Mouse (Mus musculus) C2C12 (cell line): ENCODE measurements around the gene Nav1. TPM values are rescaled to one million over a fixed set of nuclear protein-coding genes. Genes with fewer than 3 reads are reported as not detected.

ENCODE experiments used
- H3K27me3 ChIP-seq: one replicate; pipeline ENCODE4 v1.6.1; 2011; ENCODE audit not compliant: control insufficient read depth, insufficient read depth, insufficient read length
- H3K36me3 ChIP-seq: one replicate; pipeline ENCODE4 v1.6.1; 2011; ENCODE audit not compliant: control insufficient read depth, insufficient read depth
- H3K4me3 ChIP-seq: one replicate; pipeline ENCODE4 v1.5.1; 2011; ENCODE audit warnings: mild to moderate bottlenecking, control low read depth; ENCODE audit not compliant: poor library complexity, insufficient read depth, severe bottlenecking
- H3K79me2 ChIP-seq: one replicate; pipeline ENCODE4 v1.6.1; 2011; ENCODE audit not compliant: control insufficient read depth, insufficient read depth
- H3K79me3 ChIP-seq: one replicate; pipeline ENCODE4 v1.6.1; 2011; ENCODE audit warnings: low read depth, control low read depth
- H3ac ChIP-seq: one replicate; pipeline ENCODE3; 2011; ENCODE audit warnings: low read depth; ENCODE audit not compliant: control insufficient read depth, insufficient read length
- CEBPB ChIP-seq: IDR thresholded peaks from one replicate; pipeline ENCODE4 v1.6.1; 2011; ENCODE audit warnings: low read depth, mild to moderate bottlenecking, control low read depth, moderate library complexity
- CTCF ChIP-seq: IDR thresholded peaks from one replicate; pipeline ENCODE4 v1.5.1; 2011; ENCODE audit not compliant: control insufficient read depth, insufficient read depth, insufficient read length
- FOSL1 ChIP-seq: IDR thresholded peaks from one replicate; pipeline ENCODE4 v1.8.0; 2011; ENCODE audit warnings: mild to moderate bottlenecking, low read length; ENCODE audit not compliant: poor library complexity, insufficient read depth, severe bottlenecking
- MAX ChIP-seq: IDR thresholded peaks from one replicate; pipeline ENCODE4 v1.6.1; 2011; ENCODE audit warnings: mild to moderate bottlenecking, control low read depth
- MYOD1 ChIP-seq: IDR thresholded peaks from one replicate; pipeline ENCODE4 v1.6.1; 2011; ENCODE audit warnings: low read depth; ENCODE audit not compliant: control insufficient read depth, insufficient read length
- MYOG ChIP-seq: IDR thresholded peaks from one replicate; pipeline ENCODE4 v1.6.1; 2011; ENCODE audit not compliant: control insufficient read depth, insufficient read length; ENCODE audit errors: extremely low read depth
- USF1 ChIP-seq: IDR thresholded peaks from one replicate; pipeline ENCODE4 v1.6.1; 2011; ENCODE audit warnings: low read depth, mild to moderate bottlenecking, control low read depth, moderate library complexity
- polyA plus RNA-seq: library from polyadenylated mRNA; unstranded; fragments of >200 nt; fragmentation: generic; extraction: Trizol; gene quantifications from one replicate; pipeline ENCODE4 v1.2.1, GENCODE M21; 2012; ENCODE audit warnings: missing spikeins

Gene Nav1
- polyA plus RNA-seq, 1 experiment, result 22.2 TPM

DNA sequence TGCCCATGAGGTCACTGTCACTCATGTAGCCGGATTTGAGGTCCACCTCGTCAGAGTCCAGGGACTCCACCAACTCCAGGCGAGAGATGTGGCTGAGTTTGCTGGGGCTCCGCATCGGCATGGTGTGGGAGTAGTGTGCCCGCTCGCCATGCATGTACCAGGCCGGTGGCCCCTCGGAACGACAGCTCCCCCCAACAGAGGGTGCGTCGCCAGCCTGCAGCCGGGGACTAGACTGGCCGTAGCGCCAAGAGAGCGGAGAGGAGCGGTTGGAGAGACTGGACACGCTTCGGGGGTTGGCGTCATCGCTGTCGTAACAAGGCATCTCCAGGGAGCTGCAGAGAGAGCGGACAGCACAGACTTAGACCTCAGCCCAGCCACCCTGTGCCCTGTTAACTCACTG lies 74.7 kb downstream of the Nav1 start:
- Histone ChIP-seq H3K79me2 (peaks cover 21% of the 10 kb centered on the region), H3K4me3 (no peak overlapping the region), H3K79me3 (peaks cover 5% of the 10 kb centered on the region), H3ac (no peak overlapping the region), H3K36me3 (peaks cover 45% of the 10 kb centered on the region), H3K27me3 (no peaks in the 10 kb centered on the region)
- TF ChIP-seq FOSL1, result no peak

DNA sequence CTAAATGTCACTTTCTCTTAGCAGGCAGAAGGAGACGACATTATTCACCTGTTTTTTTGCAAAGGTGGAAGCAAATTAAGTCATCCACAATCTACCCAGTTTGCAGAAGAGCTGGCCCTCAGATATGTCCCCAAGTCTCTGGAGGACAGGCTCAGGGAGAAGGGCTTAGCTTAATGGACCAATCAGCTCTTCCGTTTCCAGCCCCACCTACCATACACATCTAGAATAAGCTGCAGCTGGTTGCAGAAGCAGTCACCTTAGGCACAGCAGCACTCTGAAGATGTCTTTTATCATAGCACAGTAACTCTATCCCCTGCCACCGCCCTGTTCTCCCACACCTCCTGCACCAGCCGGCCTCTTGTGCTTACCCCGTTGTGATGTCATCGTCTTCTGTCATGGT lies 75.1 kb downstream of the Nav1 start:
- peaks cover 42% of the 10 kb centered on the region for H3K36me3 ChIP-seq
- TF ChIP-seq USF1, result no peak
- no peak for TF ChIP-seq CTCF
- no peak for TF ChIP-seq FOSL1
- no peak for TF ChIP-seq CEBPB
- TF ChIP-seq MYOG, result no peak
- TF ChIP-seq MYOD1, result no peak
- TF ChIP-seq MAX, result no peak
- H3K27me3 ChIP-seq, result no peaks in the 10 kb centered on the region
- H3K79me2 ChIP-seq, result peaks cover 17% of the 10 kb centered on the region
- H3ac ChIP-seq, result no peak overlapping the region
- H3K79me3 ChIP-seq, result peaks cover 5% of the 10 kb centered on the region
- no peak overlapping the region for H3K4me3 ChIP-seq

DNA sequence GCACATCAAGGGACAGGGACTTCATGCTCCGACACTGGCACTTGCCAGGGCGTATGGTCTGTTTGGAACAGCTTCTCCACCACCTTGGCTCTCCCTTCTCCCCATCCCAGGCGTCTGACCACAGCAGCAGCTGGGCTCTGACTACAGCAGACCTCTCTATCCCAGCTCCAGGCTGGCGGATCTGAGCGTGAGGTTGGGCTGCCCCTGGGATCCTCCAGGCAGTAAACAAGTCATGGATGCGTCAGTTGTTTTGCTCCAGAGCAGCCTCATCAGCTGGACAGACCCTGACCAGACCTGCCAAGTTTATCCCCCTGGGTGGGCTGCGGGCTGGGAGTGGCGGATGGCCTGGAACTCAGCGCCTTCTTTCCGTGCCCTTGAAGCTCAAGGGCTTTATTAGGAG lies 76.0 kb downstream of the Nav1 start:
- Histone ChIP-seq H3K36me3 (peaks cover 36% of the 10 kb centered on the region), H3K79me3 (peaks cover 5% of the 10 kb centered on the region), H3K79me2 (peaks cover 15% of the 10 kb centered on the region), H3ac (no peak overlapping the region), H3K27me3 (no peaks in the 10 kb centered on the region), H3K4me3 (no peak overlapping the region)
- TF ChIP-seq FOSL1 (no peak), USF1 (no peak), MYOD1 (no peak), CEBPB (no peak), CTCF (no peak), MAX (no peak), MYOG (no peak)

DNA sequence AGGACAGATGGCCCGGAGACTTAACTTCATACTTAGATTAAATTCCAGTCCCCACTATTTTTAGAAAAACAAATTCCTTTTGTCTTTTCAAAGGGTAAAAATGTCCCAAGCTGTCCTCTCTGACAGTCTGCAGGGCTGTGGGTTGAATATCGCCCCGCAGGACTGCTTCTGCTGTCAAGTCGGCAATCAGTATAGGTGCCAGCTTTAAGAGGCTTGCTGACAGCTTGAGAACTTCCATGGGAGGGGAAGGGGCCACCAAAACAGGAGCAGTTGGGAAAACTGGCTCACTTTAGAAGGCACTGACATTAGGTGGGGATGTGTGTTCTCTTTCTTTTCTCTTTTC lies 82.6 kb downstream of the Nav1 start:
- Histone ChIP-seq H3K36me3 (peaks cover 12% of the 10 kb centered on the region), H3K27me3 (no peaks in the 10 kb centered on the region), H3K4me3 (no peak overlapping the region), H3ac (no peak overlapping the region), H3K79me3 (peaks cover 6% of the 10 kb centered on the region), H3K79me2 (peaks cover 8% of the 10 kb centered on the region)
- TF ChIP-seq FOSL1 (no peak), USF1 (no peak), MYOG (no peak), CTCF (no peak), CEBPB (no peak), MAX (no peak), MYOD1 (no peak)

DNA sequence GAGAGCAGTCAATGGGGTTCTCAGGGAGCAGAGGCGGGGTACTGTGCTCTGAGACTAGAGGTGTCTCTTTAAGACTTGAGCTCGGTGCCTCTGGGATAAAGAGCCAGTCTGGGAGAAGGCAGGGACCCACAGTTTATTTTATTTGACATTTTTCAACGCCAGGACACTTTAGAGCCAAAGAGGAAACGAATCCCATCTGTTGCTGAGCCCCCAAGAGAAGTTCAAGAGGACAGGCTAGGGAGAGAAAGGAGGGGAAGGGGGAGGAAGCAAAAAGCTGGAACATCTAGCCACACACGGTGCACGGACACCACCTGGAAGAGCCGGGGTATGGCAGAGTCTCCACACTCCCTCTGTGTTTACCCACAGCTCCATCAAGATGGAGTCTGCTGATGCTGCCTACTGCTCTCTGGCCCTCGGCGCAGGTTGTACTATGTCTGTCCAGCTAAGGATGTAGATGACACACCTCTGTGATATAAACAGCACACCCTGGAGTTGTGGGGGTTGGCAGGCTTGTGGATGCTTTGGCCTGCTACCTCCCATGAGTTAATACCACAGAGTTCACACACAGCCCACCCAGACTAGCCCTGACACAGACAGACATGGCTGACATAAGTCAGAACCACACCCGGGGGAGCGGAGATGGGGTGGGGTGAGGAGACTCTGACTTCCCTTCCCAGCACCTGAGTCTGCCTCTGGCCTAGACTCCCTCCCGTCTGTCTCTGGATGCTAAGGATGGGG lies 83.1 kb downstream of the Nav1 start:
- Histone ChIP-seq H3K27me3 (no peaks in the 10 kb centered on the region), H3K4me3 (no peak overlapping the region), H3ac (no peak overlapping the region), H3K36me3 (peaks cover 12% of the 10 kb centered on the region), H3K79me3 (peaks cover 7% of the 10 kb centered on the region), H3K79me2 (peaks cover 8% of the 10 kb centered on the region)
- TF ChIP-seq MYOD1, result no peak
- no peak for TF ChIP-seq USF1
- no peak for TF ChIP-seq MYOG
- TF ChIP-seq CTCF, result no peak
- TF ChIP-seq MAX, result no peak
- no peak for TF ChIP-seq FOSL1
- no peak for TF ChIP-seq CEBPB

DNA sequence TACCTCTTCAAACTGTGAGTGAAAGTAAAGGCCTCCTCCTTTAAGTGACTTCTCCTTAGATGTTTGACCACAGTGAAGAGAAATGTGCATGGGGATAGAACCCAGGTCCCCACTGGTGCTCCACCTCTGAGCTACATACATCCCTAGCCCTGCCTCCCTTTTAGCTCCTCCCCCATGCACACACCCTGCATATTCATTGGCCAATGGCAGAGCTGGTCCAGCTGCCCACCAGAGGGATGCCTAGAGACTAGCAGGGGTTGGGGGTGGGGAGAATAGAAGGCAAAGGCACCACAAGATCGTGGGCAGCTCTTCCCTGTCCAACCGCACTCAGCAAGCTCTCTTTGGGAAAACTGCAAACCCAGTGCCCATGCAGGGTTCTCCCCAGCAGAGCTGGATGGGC lies 83.8 kb downstream of the Nav1 start:
- Histone ChIP-seq H3K79me3 (peaks cover 7% of the 10 kb centered on the region), H3K36me3 (peaks cover 8% of the 10 kb centered on the region), H3ac (no peak overlapping the region), H3K79me2 (peaks cover 8% of the 10 kb centered on the region), H3K27me3 (no peaks in the 10 kb centered on the region), H3K4me3 (no peak overlapping the region)
- no peak for TF ChIP-seq CTCF
- TF ChIP-seq MYOG, result no peak
- TF ChIP-seq FOSL1, result no peak
- TF ChIP-seq USF1, result no peak
- no peak for TF ChIP-seq MYOD1
- no peak for TF ChIP-seq MAX
- no peak for TF ChIP-seq CEBPB
